Mouse (Mus musculus) liver, adult (tissue): ENCODE results near the gene Med7.

Source experiments
- GATA4 ChIP-seq: IDR thresholded peaks from 2 replicates; pipeline ENCODE4 v1.6.1; 2014; ENCODE audit warnings: mild to moderate bottlenecking, low read length; ENCODE audit not compliant: insufficient replicate concordance

The Med7 gene

DNA sequence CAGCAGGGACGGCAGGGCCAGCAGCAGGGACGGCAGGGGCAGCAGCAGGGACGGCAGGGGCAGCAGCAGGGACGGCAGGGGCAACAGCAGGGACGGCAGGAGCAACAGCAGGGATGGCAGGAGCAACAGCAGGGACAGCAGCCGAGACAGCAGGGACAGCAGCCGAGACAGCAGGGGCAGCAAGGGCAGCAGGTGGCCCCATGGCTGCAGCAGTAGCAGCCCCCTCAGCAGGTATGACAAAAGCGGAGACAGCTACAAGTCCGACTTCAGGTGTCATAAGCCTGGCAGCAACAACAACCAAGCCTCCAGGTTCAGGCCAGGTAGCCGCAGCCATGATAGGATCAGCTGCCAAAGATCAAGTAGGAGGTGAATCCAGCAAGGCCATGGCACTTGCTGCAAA, 30.0 kb upstream of the Med7 start:
- no peak for TF ChIP-seq GATA4

DNA sequence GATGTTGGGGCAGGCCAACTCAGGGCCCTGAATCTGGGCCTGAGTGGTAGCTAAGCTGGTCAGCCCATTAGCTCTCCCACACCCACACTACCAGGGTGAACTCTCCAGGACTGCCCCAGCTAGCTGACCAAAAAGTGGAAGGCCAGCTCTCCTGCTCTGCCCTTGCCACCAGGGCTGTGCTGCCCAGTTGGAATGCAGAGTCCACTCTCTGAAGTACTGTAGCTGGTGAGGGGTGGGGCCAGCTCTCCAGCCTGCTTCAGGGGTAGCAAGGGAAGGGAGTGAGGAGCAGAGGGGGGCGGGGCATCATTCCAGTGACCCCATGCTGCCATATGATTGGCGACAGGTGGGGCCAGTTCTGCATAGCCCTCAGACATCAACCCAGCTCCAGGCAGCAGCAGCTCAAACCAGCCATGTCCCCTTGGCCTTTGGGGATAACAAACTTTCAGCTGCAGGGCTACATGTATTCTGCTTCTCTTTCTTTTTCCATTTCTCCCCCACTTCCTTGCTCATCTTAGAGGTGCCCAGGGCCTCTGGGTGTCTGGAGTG, 26.6 kb upstream of the Med7 start:
- TF ChIP-seq GATA4 = no peak

- no peak for TF ChIP-seq GATA4
Measured at GRCm38 (mm10) chr11:46418438-46418837, 18.3 kb upstream of the Med7 start.

DNA sequence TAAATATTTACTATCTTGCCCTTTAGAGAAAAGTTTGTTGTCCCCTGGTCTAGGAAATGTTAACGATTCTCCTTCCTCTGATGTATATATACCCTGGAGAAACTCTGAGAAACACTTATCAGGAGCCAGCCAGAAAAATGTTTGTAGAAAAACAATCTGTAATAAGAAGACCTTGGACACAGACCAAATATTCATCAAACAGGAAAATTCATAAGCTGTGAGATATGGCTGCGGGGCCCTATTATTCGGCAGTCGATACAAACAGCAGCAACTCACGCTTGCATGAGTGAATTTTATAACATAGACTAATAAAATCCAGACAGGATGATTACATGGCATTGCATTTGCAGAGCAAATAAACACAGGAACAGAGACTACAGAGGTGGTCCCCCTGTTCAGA, 17.9 kb upstream of the Med7 start:
- TF ChIP-seq GATA4 = no peak

GRCm38 (mm10) chr11:46421086-46421888, 15.4 kb upstream of the Med7 start:
- TF ChIP-seq GATA4 = no peak

DNA sequence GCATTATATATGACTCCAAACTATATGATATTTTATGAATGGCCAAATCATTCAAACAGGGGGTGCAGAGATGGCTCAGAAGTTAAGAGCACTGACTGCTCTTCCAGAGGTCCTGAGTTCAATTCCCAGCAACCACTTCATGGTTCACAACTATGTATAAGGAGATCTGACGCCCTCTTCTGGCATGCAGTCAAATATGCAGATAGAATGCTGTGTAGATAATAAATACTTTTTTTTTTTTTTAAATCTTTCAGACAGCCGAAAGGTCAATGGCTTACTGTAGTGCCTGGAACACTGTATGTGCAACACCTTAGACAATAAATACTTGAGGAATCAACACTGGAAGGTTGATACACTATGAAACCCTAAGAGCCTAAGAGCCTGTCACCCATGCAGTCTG, 6.6 kb upstream of the Med7 start:
- TF ChIP-seq GATA4 = no peak

GRCm38 (mm10) chr11:46431129-46431528, 5.6 kb upstream of the Med7 start:
- TF ChIP-seq GATA4 = no peak

- no peak for TF ChIP-seq GATA4
Measured at GRCm38 (mm10) chr11:46435363-46435762, 1.4 kb upstream of the Med7 start.

DNA sequence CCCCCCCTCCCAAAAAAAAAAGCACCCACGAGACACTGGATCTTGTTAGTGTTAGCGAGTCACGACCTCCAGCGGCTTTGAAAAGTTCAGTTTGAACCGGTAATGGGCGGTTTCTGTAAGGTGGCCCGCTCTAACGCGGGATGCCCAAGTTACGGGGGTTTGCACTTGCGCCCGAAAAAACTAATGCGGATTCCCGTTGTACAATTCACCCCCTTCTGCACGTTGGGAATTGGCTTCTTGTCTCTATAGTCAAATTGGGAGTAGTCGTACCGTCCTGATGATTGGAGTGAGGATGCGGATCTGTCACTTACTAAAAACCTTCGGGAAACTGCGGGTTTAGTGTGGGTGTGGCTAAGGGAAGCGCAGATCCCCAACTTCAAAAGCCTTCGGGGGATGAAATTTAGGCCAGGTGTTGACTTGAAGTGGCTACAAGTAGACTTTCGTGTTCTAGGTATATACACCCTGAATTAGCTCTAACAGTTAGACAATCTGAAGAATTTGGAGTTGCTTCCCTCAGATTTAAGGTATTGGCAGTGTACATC, 805 bp downstream of the Med7 start:
- TF ChIP-seq GATA4 = no peak

GRCm38 (mm10) chr11:46439005-46439543, 2.3 kb downstream of the Med7 start:
- no peak for TF ChIP-seq GATA4

DNA sequence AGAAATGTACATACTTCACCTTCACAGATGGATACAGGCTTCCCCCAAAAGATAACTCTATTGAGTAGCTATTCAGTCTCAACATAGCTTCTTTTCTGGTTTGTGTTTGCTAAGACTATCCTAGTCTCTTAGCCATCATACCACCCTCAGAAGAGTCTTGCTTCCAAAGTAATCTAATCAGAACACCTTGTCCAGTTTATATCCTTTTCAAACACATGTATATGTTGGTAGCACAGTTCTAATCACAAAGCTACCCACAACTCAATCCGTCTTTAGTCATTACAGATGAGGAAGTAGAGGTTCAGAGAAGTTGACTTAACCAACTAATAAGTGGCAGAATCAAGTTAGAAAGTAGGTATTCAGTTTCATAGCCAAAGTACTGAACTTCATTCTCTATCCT, 5.0 kb downstream of the Med7 start:
- no peak for TF ChIP-seq GATA4

DNA sequence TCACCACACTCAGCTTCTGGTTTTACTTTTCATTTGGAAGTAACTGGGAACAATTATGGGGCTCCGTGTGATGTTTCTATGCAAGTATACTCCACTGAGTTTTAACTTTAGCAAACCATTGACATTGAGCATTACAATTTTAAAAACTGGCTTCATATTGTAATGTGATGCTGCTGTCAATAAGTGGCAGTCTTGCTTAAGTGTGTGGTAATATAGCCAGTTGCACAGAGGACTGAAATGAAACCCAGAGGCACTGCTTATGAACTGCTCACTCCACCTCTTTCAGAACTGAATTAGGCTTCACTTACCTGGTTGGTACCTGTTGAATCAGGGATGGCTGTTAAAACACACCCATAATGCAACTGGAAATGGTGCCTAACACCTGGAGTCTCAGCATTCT, 6.4 kb downstream of the Med7 start:
- TF ChIP-seq GATA4 = no peak

DNA sequence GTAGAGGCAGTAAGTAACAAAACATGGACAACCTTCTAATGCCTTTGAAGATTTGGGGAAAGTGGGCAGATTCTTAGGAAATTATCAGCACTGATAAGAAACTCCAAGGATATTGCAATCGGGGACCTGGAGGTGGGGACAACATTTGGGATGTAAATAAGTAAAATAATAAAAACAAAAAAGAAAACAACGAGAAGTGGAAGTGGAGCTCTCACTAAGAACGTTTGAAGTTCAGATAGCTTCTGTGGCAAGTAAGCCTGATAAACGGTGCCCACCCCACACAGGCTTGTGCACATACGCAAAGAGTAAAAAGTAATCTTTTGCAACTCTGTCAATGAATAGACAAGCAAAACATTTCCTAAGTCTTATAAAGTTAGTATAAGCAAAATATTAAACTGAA, 7.3 kb downstream of the Med7 start:
- no peak for TF ChIP-seq GATA4

- no peak for TF ChIP-seq GATA4
Measured at GRCm38 (mm10) chr11:46446150-46446549, 9.4 kb downstream of the Med7 start.

DNA sequence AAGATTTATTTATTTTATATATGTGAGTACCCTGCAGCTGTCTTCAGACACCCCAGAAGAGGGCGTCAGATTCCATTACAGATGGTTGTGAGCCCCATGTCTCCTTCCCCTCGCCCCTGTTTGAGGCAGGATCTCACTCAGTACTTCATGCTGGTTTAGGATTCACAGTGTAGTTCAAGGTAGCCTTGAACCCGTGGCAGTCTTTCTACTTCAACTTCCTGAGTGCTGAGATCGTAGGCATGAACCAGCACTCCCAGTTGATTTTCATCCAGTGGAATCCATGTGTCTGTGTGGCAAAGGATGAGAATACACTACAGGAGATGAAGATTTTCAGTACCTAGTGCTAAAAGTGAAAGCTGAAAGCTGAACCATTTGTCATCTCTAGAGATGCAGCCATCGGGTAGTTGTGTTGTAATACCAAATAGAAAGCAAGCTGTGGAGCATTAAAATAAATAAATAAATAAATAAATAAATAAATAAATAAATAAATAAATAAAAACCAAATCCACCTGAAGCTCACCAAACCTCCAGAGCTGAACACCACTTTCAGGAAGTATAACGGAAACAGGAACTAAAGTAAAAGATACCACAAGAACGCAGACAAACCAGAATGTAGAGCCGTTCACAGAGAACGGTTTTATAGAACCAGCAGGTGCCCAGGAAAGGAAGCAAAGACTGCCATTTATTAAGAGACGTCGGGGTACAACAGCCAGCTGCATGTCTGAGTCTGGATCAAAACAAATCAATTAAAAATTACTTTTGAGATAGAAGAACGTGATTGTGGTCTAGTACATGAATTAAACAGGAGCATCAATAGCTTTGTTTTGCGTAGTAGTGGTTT, 11.1 kb downstream of the Med7 start:
- TF ChIP-seq GATA4 = no peak
